Mouse (Mus musculus) gastrocnemius, adult 2 months (tissue): ENCODE measurements around the gene Ppfia2. TPM values are rescaled to one million over a fixed set of nuclear protein-coding genes. Genes with fewer than 3 reads are reported as not detected.

ENCODE experiments used
- DNase-seq: peaks from one replicate; pipeline ENCODE4 v3.0.0; 2022
- H3K27ac ChIP-seq: fragments of 200-600 bp; 2 replicates; pipeline ENCODE4 v1.8.1; 2022; ENCODE audit warnings: mild to moderate bottlenecking
- H3K4me3 ChIP-seq: fragments of 200-600 bp; 2 replicates; pipeline ENCODE4 v1.8.1; 2022; ENCODE audit warnings: mild to moderate bottlenecking, moderate library complexity
- CTCF ChIP-seq: fragments of 200-600 bp; IDR thresholded peaks from 2 replicates; pipeline ENCODE4 v1.8.1; 2022; ENCODE audit warnings: antibody characterized with exemption, mild to moderate bottlenecking, moderate library complexity
- intact Hi-C: fragments of 180-260 bp; cut with DNase I; formaldehyde crosslinking; loops from one replicate; pipeline ENCODE4 v1.15.1; 2025
- long read RNA-seq, 2 experiments: library from polyadenylated mRNA; stranded (forward); transcript quantifications; one replicate each; pipeline ENCODE4 v2.0.0; 2021
- total RNA-seq, 2 experiments: library from RNA; stranded (reverse); gene quantifications; 2 replicates each; pipeline ENCODE4 v1.2.3; 2021

Ppfia2 gene
- total RNA-seq = under 1 TPM; 0.10 to 0.25 TPM
- long read RNA-seq, experiment 1 = 0 reads
- long read RNA-seq, experiment 2 = 0 reads

GRCm38 (mm10) chr10:106469855-106470532 is at the start of gene Ppfia2:
Ppfia2 (plus strand) TSS chr10:106470339.
- DNase-seq = peak; percentile 17
- peak within 1 kb of the TSS; percentile 71 for H3K4me3 ChIP-seq
- intact Hi-C loops = no loop called here
- TF ChIP-seq CTCF = no peak
- H3K27ac ChIP-seq = no peak within 1 kb of the TSS

GRCm38 (mm10) chr10:106468956-106469721 is 1.0 kb upstream of the Ppfia2 start:
- H3K4me3 ChIP-seq = peak overlapping the region; percentile 39
- DNase-seq = peak; percentile 17
- intact Hi-C loops = no loop called here

GRCm38 (mm10) chr10:106470533-106471205 is 530 bp downstream of the Ppfia2 start:
- no peak for TF ChIP-seq CTCF
- no peak for DNase-seq
- Histone ChIP-seq H3K27ac (no peak overlapping the region), H3K4me3 (peak overlapping the region; percentile 71)
- intact Hi-C loops = no loop called here

More at GRCm38 (mm10) chr10:106468956-106469721, 1.0 kb upstream of the Ppfia2 start:
- no peak overlapping the region for H3K27ac ChIP-seq
- no peak for TF ChIP-seq CTCF

GRCm38 (mm10) chr10:106509281-106510165 is 39.4 kb downstream of the Ppfia2 start:
- Histone ChIP-seq H3K4me3 (no peak overlapping the region), H3K27ac (peak overlapping the region; percentile 28; the same call in 1 of the 2 replicates)
- no peak for DNase-seq
- TF ChIP-seq CTCF = no peak
- intact Hi-C loops = no loop called here

GRCm38 (mm10) chr10:106566036-106566435 is 95.9 kb downstream of the Ppfia2 start:
- intact Hi-C loops = no loop called here
- Histone ChIP-seq H3K27ac (no peak overlapping the region), H3K4me3 (no peak overlapping the region)
- no peak for DNase-seq
- no peak for TF ChIP-seq CTCF

- Histone ChIP-seq H3K27ac (no peak overlapping the region), H3K4me3 (no peak overlapping the region)
- TF ChIP-seq CTCF = no peak
- DNase-seq = no peak
- intact Hi-C loops = loop anchor here (5.0 kb wide), 1 partner anchor 743 kb away; the partner anchor contains the start of genes Ccdc59 and Mettl25
These were observed 114.9 kb downstream of the Ppfia2 start for GRCm38 (mm10) chr10:106585026-106585425.

GRCm38 (mm10) chr10:106585476-106586080 is 115.4 kb downstream of the Ppfia2 start:
- peak; percentile 66 for TF ChIP-seq CTCF
- Histone ChIP-seq H3K27ac (no peak overlapping the region), H3K4me3 (no peak overlapping the region)
- no peak for DNase-seq
- intact Hi-C loops = loop anchor here (5.0 kb wide), 1 partner anchor 743 kb away; the partner anchor contains the start of genes Ccdc59 and Mettl25

GRCm38 (mm10) chr10:106587817-106588216 is 117.7 kb downstream of the Ppfia2 start:
- no peak for DNase-seq
- Histone ChIP-seq H3K27ac (no peak overlapping the region), H3K4me3 (no peak overlapping the region)
- intact Hi-C loops = loop anchor here (5.0 kb wide), 1 partner anchor 746 kb away; the partner anchor contains the start of genes Ccdc59 and Mettl25
- TF ChIP-seq CTCF = no peak

- no peak for DNase-seq
- intact Hi-C loops = no loop called here
- no peak overlapping the region for H3K4me3 ChIP-seq
- no peak overlapping the region for H3K27ac ChIP-seq
- TF ChIP-seq CTCF = no peak
These were observed 120.8 kb downstream of the Ppfia2 start for GRCm38 (mm10) chr10:106590944-106591343.

- no peak for TF ChIP-seq CTCF
- no peak for DNase-seq
- intact Hi-C loops = no loop called here
- Histone ChIP-seq H3K4me3 (no peak overlapping the region), H3K27ac (no peak overlapping the region)
These were observed 126.8 kb downstream of the Ppfia2 start for GRCm38 (mm10) chr10:106596976-106597375.

- intact Hi-C loops = no loop called here
- Histone ChIP-seq H3K4me3 (no peak overlapping the region), H3K27ac (no peak overlapping the region)
- no peak for DNase-seq
- no peak for TF ChIP-seq CTCF
These were observed 133.3 kb downstream of the Ppfia2 start for GRCm38 (mm10) chr10:106603319-106603898.
